Comparison of ENCODE assay signal across 8 mouse cellular contexts in the genomic region with DNA sequence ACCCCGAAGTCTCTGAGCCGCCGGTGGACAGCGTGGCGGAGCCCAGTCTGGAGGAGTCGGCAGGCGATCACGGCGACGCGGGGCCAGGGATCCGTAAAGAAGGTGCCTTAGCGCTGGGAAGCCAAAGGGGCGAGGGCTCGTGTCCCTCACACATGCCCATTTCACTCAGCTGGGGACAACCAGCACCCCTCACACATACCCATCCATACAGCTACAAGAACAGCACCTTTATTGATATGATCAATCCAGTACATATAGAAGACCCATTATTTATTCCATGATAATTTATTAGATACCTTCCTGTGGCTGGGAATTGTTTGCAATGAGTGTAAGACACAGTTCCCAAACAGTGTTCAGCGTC. TPM values are rescaled to one million over a fixed set of nuclear protein-coding genes. Genes with fewer than 3 reads are reported as not detected.
DNase-seq lines count a peak whose midpoint lies in the region; ATAC-seq and TF ChIP-seq lines count a peak whose summit lies in the region.

No protein-coding gene starts in this region.

- H3K9ac ChIP-seq in heart, embryonic 12.5 days: peak overlapping the region; percentile 82; the same call in 1 of the 2 replicates
- peak overlapping the region; percentile 90 for H3K9ac ChIP-seq in forebrain, embryonic 15.5 days (replicated peaks)
- peak overlapping the region; percentile 58 for H3K9ac ChIP-seq in liver, embryonic 16.5 days (ENCODE audit: low read depth, low read length)

- peaks cover 25% of the 10 kb centered on the region for H3K4me1 ChIP-seq in heart, embryonic 12.5 days (replicated peaks)
- H3K4me1 ChIP-seq in E14TG2a.4 (replicated peaks; ENCODE audit: low read depth, low read length): peaks cover 41% of the 10 kb centered on the region
- peaks cover 24% of the 10 kb centered on the region for H3K4me1 ChIP-seq in forebrain, embryonic 15.5 days
- H3K4me1 ChIP-seq in liver, embryonic 16.5 days (ENCODE audit: control insufficient read depth, low read depth, low read length): peaks cover 44% of the 10 kb centered on the region

- no peak for DNase-seq in heart, adult 18-20 months
- DNase-seq in frontal cortex, postnatal 14 days (ENCODE audit: low spot score in 2 of 2): no peak
- DNase-seq in right cerebral cortex, adult 2 months (ENCODE audit: low spot score in 2 of 2): no peak
- DNase-seq in spleen, adult 12 weeks (ENCODE audit: low spot score): no peak

- no peak for ATAC-seq in heart, embryonic 12.5 days (ENCODE audit: insufficient number of reproducible peaks, low FRiP score)
- ATAC-seq in forebrain, embryonic 15.5 days (replicated peaks): no peak
- no peak for ATAC-seq in liver, embryonic 16.5 days (ENCODE audit: low read depth)

- H3K9me3 ChIP-seq in heart, embryonic 12.5 days (replicated peaks): no peaks in the 10 kb centered on the region
- H3K9me3 ChIP-seq in E14TG2a.4 (ENCODE audit: low read length): no peaks in the 10 kb centered on the region
- no peaks in the 10 kb centered on the region for H3K9me3 ChIP-seq in forebrain, embryonic 15.5 days
- H3K9me3 ChIP-seq in liver, embryonic 16.5 days (replicated peaks; ENCODE audit: control insufficient read depth, low read length): no peaks in the 10 kb centered on the region

- no peaks in the 10 kb centered on the region for H3K36me3 ChIP-seq in heart, embryonic 12.5 days
- no peaks in the 10 kb centered on the region for H3K36me3 ChIP-seq in E14TG2a.4 (ENCODE audit: insufficient read depth, low read length)
- H3K36me3 ChIP-seq in forebrain, embryonic 15.5 days: no peaks in the 10 kb centered on the region
- no peaks in the 10 kb centered on the region for H3K36me3 ChIP-seq in liver, embryonic 16.5 days (ENCODE audit: control insufficient read depth, insufficient read depth)

- no peak for TF ChIP-seq CTCF in E14TG2a.4 (conservative IDR thresholded peaks at IDR 0.05; ENCODE audit: low read length)

- H3K4me3 ChIP-seq in heart, embryonic 12.5 days: peak overlapping the region; percentile 82
- H3K4me3 ChIP-seq in E14TG2a.4 (replicated peaks; ENCODE audit: low read length): peak overlapping the region; percentile 88
- H3K4me3 ChIP-seq in forebrain, embryonic 15.5 days: peak overlapping the region; percentile 65
- peak overlapping the region; percentile 77 for H3K4me3 ChIP-seq in liver, embryonic 16.5 days (ENCODE audit: low read depth, low read length)

- peak overlapping the region; percentile 98 for H3K4me2 ChIP-seq in heart, embryonic 12.5 days
- peak overlapping the region; percentile 87 for H3K4me2 ChIP-seq in forebrain, embryonic 15.5 days (replicated peaks)
- peak overlapping the region; percentile 94 for H3K4me2 ChIP-seq in liver, embryonic 16.5 days (ENCODE audit: low read depth, low read length)

- no peak overlapping the region for H3K27ac ChIP-seq in heart, embryonic 12.5 days (ENCODE audit: poor library complexity, severe bottlenecking)
- H3K27ac ChIP-seq in forebrain, embryonic 15.5 days (replicated peaks): no peak overlapping the region
- no peak overlapping the region for H3K27ac ChIP-seq in liver, embryonic 16.5 days (ENCODE audit: low read length)

- 3% methylated on average over 16 of the region's 16 CpGs for WGBS in heart, embryonic 12.5 days
- WGBS in forebrain, embryonic 15.5 days: 1% methylated on average over 16 of the region's 16 CpGs
- 2% methylated on average over 16 of the region's 16 CpGs for WGBS in liver, embryonic 16.5 days (ENCODE audit: insufficient replicate concordance)

- H3K27me3 ChIP-seq in heart, embryonic 12.5 days (replicated peaks): peaks cover 21% of the 10 kb centered on the region
- peaks cover 61% of the 10 kb centered on the region for H3K27me3 ChIP-seq in E14TG2a.4 (ENCODE audit: insufficient read depth, low read length)
- H3K27me3 ChIP-seq in forebrain, embryonic 15.5 days: peaks cover 15% of the 10 kb centered on the region; the same call in 1 of the 2 replicates
- no peaks in the 10 kb centered on the region for H3K27me3 ChIP-seq in liver, embryonic 16.5 days (ENCODE audit: control insufficient read depth, insufficient read depth, low read depth, low read length)

RNA-seq across cellular contexts. Expression of gene Dnaaf1, which starts 0.3 kb away (rescaled TPM):
- 0.18 and 0.23 TPM in 2 replicates for polyA plus RNA-seq in heart, embryonic 12.5 days (2016; fragmentation: Nextera tagmentation; extraction: Ambion mirVana)
- under 1 TPM in 1 of 2 experiments, not detected in 1; 0.15 TPM for total RNA-seq in heart, adult 18-20 months (2021)
- polyA plus RNA-seq in forebrain, embryonic 15.5 days (2015; fragmentation: Nextera tagmentation; extraction: Ambion mirVana): 0.15 and 0.51 TPM in 2 replicates
- polyA plus RNA-seq in liver, embryonic 16.5 days (2015; fragmentation: Nextera tagmentation; extraction: Ambion mirVana): 0.06 and 0.08 TPM in 2 replicates

RNA-seq across cellular contexts. Expression of gene Hsdl1, which starts 0.4 kb away (rescaled TPM):
- 38.3 and 41.9 TPM in 2 replicates for polyA plus RNA-seq in heart, embryonic 12.5 days (2016; fragmentation: Nextera tagmentation; extraction: Ambion mirVana)
- 10 to 100 TPM; 21.3 to 22.9 TPM for total RNA-seq in heart, adult 18-20 months (2021)
- polyA plus RNA-seq in forebrain, embryonic 15.5 days (2015; fragmentation: Nextera tagmentation; extraction: Ambion mirVana): 156 and 161 TPM in 2 replicates
- 16.6 and 16.9 TPM in 2 replicates for polyA plus RNA-seq in liver, embryonic 16.5 days (2015; fragmentation: Nextera tagmentation; extraction: Ambion mirVana)

RNA-seq across cellular contexts. Expression of gene Mbtps1, which starts 16.8 kb away (rescaled TPM):
- polyA plus RNA-seq in heart, embryonic 12.5 days (2016; fragmentation: Nextera tagmentation; extraction: Ambion mirVana): 98.5 and 99.4 TPM in 2 replicates
- total RNA-seq in heart, adult 18-20 months (2021): 10 to 100 TPM; 27.5 to 31.0 TPM
- 65.8 and 67.8 TPM in 2 replicates for polyA plus RNA-seq in forebrain, embryonic 15.5 days (2015; fragmentation: Nextera tagmentation; extraction: Ambion mirVana)
- polyA plus RNA-seq in liver, embryonic 16.5 days (2015; fragmentation: Nextera tagmentation; extraction: Ambion mirVana): 27.6 and 29.6 TPM in 2 replicates

RNA-seq across cellular contexts. Expression of gene Taf1c, which starts 29.7 kb away (rescaled TPM):
- polyA plus RNA-seq in heart, embryonic 12.5 days (2016; fragmentation: Nextera tagmentation; extraction: Ambion mirVana): 8.1 and 8.6 TPM in 2 replicates
- 1 to 10 TPM; 3.5 to 4.5 TPM for total RNA-seq in heart, adult 18-20 months (2021)
- polyA plus RNA-seq in forebrain, embryonic 15.5 days (2015; fragmentation: Nextera tagmentation; extraction: Ambion mirVana): 17.6 and 18.8 TPM in 2 replicates
- 5.3 and 5.5 TPM in 2 replicates for polyA plus RNA-seq in liver, embryonic 16.5 days (2015; fragmentation: Nextera tagmentation; extraction: Ambion mirVana)

RNA-seq across cellular contexts. Expression of gene Adad2, which starts 37.2 kb away (rescaled TPM):
- 0.09 TPM in 1 of 2 replicates, not detected in the other for polyA plus RNA-seq in heart, embryonic 12.5 days (2016; fragmentation: Nextera tagmentation; extraction: Ambion mirVana)
- not detected for total RNA-seq in heart, adult 18-20 months (2021)
- not detected in 2 replicates for polyA plus RNA-seq in forebrain, embryonic 15.5 days (2015; fragmentation: Nextera tagmentation; extraction: Ambion mirVana)
- polyA plus RNA-seq in liver, embryonic 16.5 days (2015; fragmentation: Nextera tagmentation; extraction: Ambion mirVana): not detected in 2 replicates
